Mouse (Mus musculus): ENCODE data around the gene Tex101. TPM values are rescaled to one million over a fixed set of nuclear protein-coding genes. Genes with fewer than 3 reads are reported as not detected.

Gene Tex101
- total and polyA plus RNA-seq, 3 experiments: 0.16 TPM; not detected in 2

DNA sequence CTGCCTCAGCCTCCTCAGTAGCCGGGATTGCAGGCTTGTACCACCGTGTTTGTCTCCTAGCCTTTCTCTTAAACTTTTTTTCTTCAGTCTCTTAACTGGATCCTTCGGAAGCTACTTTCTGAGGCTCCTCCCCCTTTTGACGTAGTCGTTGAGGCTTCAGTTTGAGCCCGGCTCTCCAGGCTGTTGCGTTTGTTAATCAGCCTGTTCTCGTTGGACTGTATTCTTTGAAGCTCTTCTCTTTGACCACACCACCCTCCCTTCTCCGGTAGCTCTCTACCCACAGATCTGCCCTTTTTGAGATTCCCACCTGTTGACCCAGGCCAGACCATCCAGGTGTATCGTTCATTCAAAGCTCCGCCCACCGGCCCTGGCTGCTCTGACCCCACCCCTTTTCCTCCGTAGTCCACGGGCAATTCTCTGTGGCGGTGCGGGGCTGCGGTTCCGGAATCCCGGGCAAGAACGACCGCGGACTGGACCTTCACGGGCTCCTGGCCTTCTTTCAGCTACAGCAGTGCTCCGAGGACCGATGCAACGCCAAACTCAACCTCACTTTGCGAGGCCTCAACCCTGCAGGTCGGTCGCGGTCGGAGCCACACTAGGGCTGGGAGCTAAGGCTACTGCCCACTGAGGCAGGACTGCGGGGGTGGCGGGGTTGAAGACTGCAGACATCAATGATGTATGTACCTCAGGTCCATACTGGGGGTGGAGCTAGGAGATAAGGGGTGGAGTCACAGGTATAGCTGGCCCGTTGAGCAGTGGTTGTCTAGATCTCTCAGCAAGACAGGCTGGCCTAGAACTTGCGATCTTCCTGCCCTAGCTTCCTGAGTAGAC, 38.2 kb downstream of the Tex101 start:
- Histone ChIP-seq H3K36me3 (replicated peaks) (no peaks in the 10 kb centered on the region), H3K4me3 (ENCODE audit: low read depth, low read length) (no peak overlapping the region), H3K4me1 (ENCODE audit: insufficient read depth, low read depth, low read length) (no peaks in the 10 kb centered on the region), H3K9me3 (replicated peaks) (no peaks in the 10 kb centered on the region), H3K27me3 (ENCODE audit: insufficient read depth, low read length) (peaks cover 19% of the 10 kb centered on the region; the same call in 1 of the 2 replicates)
- TF ChIP-seq GATA2 (IDR thresholded peaks at IDR 0.05; ENCODE audit: borderline replicate concordance, low read depth, low read length): no peak
- no peak for TF ChIP-seq POLR2AphosphoS5 (IDR thresholded peaks at IDR 0.05; ENCODE audit: insufficient replicate concordance, low read depth, low read length)
- no peak for TF ChIP-seq CTCF (IDR thresholded peaks at IDR 0.05; ENCODE audit: low read depth, low read length)
- TF ChIP-seq GATA1 (IDR thresholded peaks at IDR 0.05; ENCODE audit: borderline replicate concordance, low read length): no peak
- no peak for TF ChIP-seq TAL1 (conservative IDR thresholded peaks at IDR 0.05; ENCODE audit: low read depth, low read length)
- no peak for DNase-seq (ENCODE audit: low spot score)
- ATAC-seq (ENCODE audit: extremely low read depth, insufficient number of reproducible peaks, low FRiP score, poor library complexity, severe bottlenecking): no peak

- ATAC-seq (ENCODE audit: extremely low read depth, insufficient number of reproducible peaks, low FRiP score, poor library complexity, severe bottlenecking) (no peak), DNase-seq (ENCODE audit: low spot score) (no peak)
- TF ChIP-seq CTCF (IDR thresholded peaks at IDR 0.05; ENCODE audit: low read depth, low read length) (no peak), GATA1 (IDR thresholded peaks at IDR 0.05; ENCODE audit: borderline replicate concordance, low read length) (no peak), POLR2AphosphoS5 (IDR thresholded peaks at IDR 0.05; ENCODE audit: insufficient replicate concordance, low read depth, low read length) (no peak), GATA2 (IDR thresholded peaks at IDR 0.05; ENCODE audit: borderline replicate concordance, low read depth, low read length) (no peak), TAL1 (conservative IDR thresholded peaks at IDR 0.05; ENCODE audit: low read depth, low read length) (no peak)
- no peaks in the 10 kb centered on the region for H3K4me1 ChIP-seq (ENCODE audit: insufficient read depth, low read depth, low read length)
- H3K36me3 ChIP-seq (replicated peaks): no peaks in the 10 kb centered on the region
- no peak overlapping the region for H3K4me3 ChIP-seq (ENCODE audit: low read depth, low read length)
- H3K9me3 ChIP-seq (replicated peaks): no peaks in the 10 kb centered on the region
- peaks cover 19% of the 10 kb centered on the region; the same call in 1 of the 2 replicates for H3K27me3 ChIP-seq (ENCODE audit: insufficient read depth, low read length)
Observed at GRCm38 (mm10) chr7:24637046-24637445, 39.4 kb downstream of the Tex101 start.

GRCm38 (mm10) chr7:24636264-24636663, 40.2 kb downstream of the Tex101 start, which contains the start of gene Lypd3:
Lypd3 (plus strand) TSS chr7:24636550.
- Histone ChIP-seq H3K4me1 (ENCODE audit: insufficient read depth, low read depth, low read length) (no peaks in the 10 kb centered on the region), H3K36me3 (replicated peaks) (no peaks in the 10 kb centered on the region), H3K4me3 (ENCODE audit: low read depth, low read length) (no peak within 1 kb of the TSS), H3K27me3 (ENCODE audit: insufficient read depth, low read length) (peaks cover 19% of the 10 kb centered on the region; the same call in 1 of the 2 replicates), H3K9me3 (replicated peaks) (no peaks in the 10 kb centered on the region)
- no peak for ATAC-seq (ENCODE audit: extremely low read depth, insufficient number of reproducible peaks, low FRiP score, poor library complexity, severe bottlenecking)
- TF ChIP-seq GATA1 (IDR thresholded peaks at IDR 0.05; ENCODE audit: borderline replicate concordance, low read length): no peak
- no peak for DNase-seq (ENCODE audit: low spot score)

- TF ChIP-seq CTCF (IDR thresholded peaks at IDR 0.05; ENCODE audit: low read depth, low read length): no peak
- TF ChIP-seq POLR2AphosphoS5 (IDR thresholded peaks at IDR 0.05; ENCODE audit: insufficient replicate concordance, low read depth, low read length): no peak
- no peak for TF ChIP-seq GATA2 (IDR thresholded peaks at IDR 0.05; ENCODE audit: borderline replicate concordance, low read depth, low read length)
- TF ChIP-seq TAL1 (conservative IDR thresholded peaks at IDR 0.05; ENCODE audit: low read depth, low read length): no peak
- TF ChIP-seq GATA1 (IDR thresholded peaks at IDR 0.05; ENCODE audit: borderline replicate concordance, low read length): no peak
- Histone ChIP-seq H3K4me1 (ENCODE audit: insufficient read depth, low read depth, low read length) (no peaks in the 10 kb centered on the region), H3K27me3 (ENCODE audit: insufficient read depth, low read length) (no peaks in the 10 kb centered on the region), H3K9me3 (replicated peaks) (no peaks in the 10 kb centered on the region; the same call in 1 of the 2 replicates), H3K4me3 (ENCODE audit: low read depth, low read length) (no peak overlapping the region), H3K36me3 (replicated peaks) (peaks cover 14% of the 10 kb centered on the region)
- no peak for ATAC-seq (ENCODE audit: extremely low read depth, insufficient number of reproducible peaks, low FRiP score, poor library complexity, severe bottlenecking)
- DNase-seq (ENCODE audit: low spot score): no peak
Observed at GRCm38 (mm10) chr7:24630116-24630880, 46.2 kb downstream of the Tex101 start.

- DNase-seq (ENCODE audit: low spot score) (no peak), ATAC-seq (ENCODE audit: extremely low read depth, insufficient number of reproducible peaks, low FRiP score, poor library complexity, severe bottlenecking) (no peak)
- TF ChIP-seq TAL1 (conservative IDR thresholded peaks at IDR 0.05; ENCODE audit: low read depth, low read length): no peak
- no peak for TF ChIP-seq CTCF (IDR thresholded peaks at IDR 0.05; ENCODE audit: low read depth, low read length)
- TF ChIP-seq GATA1 (IDR thresholded peaks at IDR 0.05; ENCODE audit: borderline replicate concordance, low read length): no peak
- no peak for TF ChIP-seq POLR2AphosphoS5 (IDR thresholded peaks at IDR 0.05; ENCODE audit: insufficient replicate concordance, low read depth, low read length)
- no peak for TF ChIP-seq GATA2 (IDR thresholded peaks at IDR 0.05; ENCODE audit: borderline replicate concordance, low read depth, low read length)
- H3K9me3 ChIP-seq (replicated peaks): no peaks in the 10 kb centered on the region; the same call in 1 of the 2 replicates
- no peaks in the 10 kb centered on the region for H3K4me1 ChIP-seq (ENCODE audit: insufficient read depth, low read depth, low read length)
- no peak overlapping the region for H3K4me3 ChIP-seq (ENCODE audit: low read depth, low read length)
- peaks cover 17% of the 10 kb centered on the region for H3K36me3 ChIP-seq (replicated peaks)
- no peaks in the 10 kb centered on the region for H3K27me3 ChIP-seq (ENCODE audit: insufficient read depth, low read length)
Observed at GRCm38 (mm10) chr7:24629672-24630071, 46.8 kb downstream of the Tex101 start.
